Mouse (Mus musculus): ENCODE measurements around the gene Lamtor2. TPM values are rescaled to one million over a fixed set of nuclear protein-coding genes. Genes with fewer than 3 reads are reported as not detected.

The Lamtor2 gene
- polyA plus RNA-seq, 1 experiment from 2014 or later = 107 TPM

GRCm38 (mm10) chr3:88503881-88504746 lies 48.8 kb downstream of the Lamtor2 start:
- Histone ChIP-seq H3K27me3 (ENCODE audit: control insufficient read depth, insufficient read depth, low read length) (peaks cover 4% of the 10 kb centered on the region), H3K9me3 (ENCODE audit: control insufficient read depth, low read length) (no peaks in the 10 kb centered on the region), H3K4me3 (replicated peaks; ENCODE audit: low read length) (no peak overlapping the region), H3K36me3 (replicated peaks; ENCODE audit: control insufficient read depth, insufficient read depth) (no peaks in the 10 kb centered on the region), H3K4me2 (replicated peaks) (no peak overlapping the region), H3K27ac (no peak overlapping the region), H3K4me1 (replicated peaks; ENCODE audit: control insufficient read depth, insufficient read depth, low read length) (peaks cover 14% of the 10 kb centered on the region), H3K9ac (no peak overlapping the region)
- ATAC-seq (ENCODE audit: low FRiP score) (no peak), DNase-seq (ENCODE audit: low spot score) (no peak)
- 56% methylated on average over 8 of the region's 8 CpGs for WGBS

- H3K9ac ChIP-seq = peak overlapping the region; percentile 71; the same call in 1 of the 2 replicates
- no peak for DNase-seq (ENCODE audit: low spot score)
- peaks cover 4% of the 10 kb centered on the region for H3K27me3 ChIP-seq (ENCODE audit: control insufficient read depth, insufficient read depth, low read length)
- peak overlapping the region; percentile 83 for H3K4me2 ChIP-seq (replicated peaks)
- no peaks in the 10 kb centered on the region for H3K9me3 ChIP-seq (ENCODE audit: control insufficient read depth, low read length)
- H3K36me3 ChIP-seq (replicated peaks; ENCODE audit: control insufficient read depth, insufficient read depth) = no peaks in the 10 kb centered on the region
- H3K4me1 ChIP-seq (replicated peaks; ENCODE audit: control insufficient read depth, insufficient read depth, low read length) = peaks cover 14% of the 10 kb centered on the region
- H3K27ac ChIP-seq = no peak overlapping the region
- peak overlapping the region; percentile 57 for H3K4me3 ChIP-seq (replicated peaks; ENCODE audit: low read length)
- peak; percentile 12; the same call in 1 of the 2 replicates for ATAC-seq (ENCODE audit: low FRiP score)
- WGBS = 8% methylated on average over 4 of the region's 4 CpGs
Measured at GRCm38 (mm10) chr3:88503505-88503863, 49.4 kb downstream of the Lamtor2 start.

GRCm38 (mm10) chr3:88502641-88503504 lies 50.0 kb downstream of the Lamtor2 start:
- H3K4me1 ChIP-seq (replicated peaks; ENCODE audit: control insufficient read depth, insufficient read depth, low read length) = peaks cover 14% of the 10 kb centered on the region
- H3K4me3 ChIP-seq (replicated peaks; ENCODE audit: low read length) = peak overlapping the region; percentile 57
- no peaks in the 10 kb centered on the region for H3K9me3 ChIP-seq (ENCODE audit: control insufficient read depth, low read length)
- H3K4me2 ChIP-seq (replicated peaks) = peak overlapping the region; percentile 83
- ATAC-seq (ENCODE audit: low FRiP score) (peak; percentile 90), DNase-seq (ENCODE audit: low spot score) (peak; percentile 76)
- H3K27ac ChIP-seq = peak overlapping the region; percentile 52
- H3K36me3 ChIP-seq (replicated peaks; ENCODE audit: control insufficient read depth, insufficient read depth) = no peaks in the 10 kb centered on the region
- peaks cover 4% of the 10 kb centered on the region for H3K27me3 ChIP-seq (ENCODE audit: control insufficient read depth, insufficient read depth, low read length)
- whole genome bisulfite sequencing = under 1% methylated on average over 55 of the region's 55 CpGs
- peak overlapping the region; percentile 71 for H3K9ac ChIP-seq

- no peaks in the 10 kb centered on the region for H3K9me3 ChIP-seq (ENCODE audit: control insufficient read depth, low read length)
- 18% methylated on average over 11 of the region's 11 CpGs for WGBS
- H3K4me2 ChIP-seq (replicated peaks) = peak overlapping the region; percentile 83
- peaks cover 14% of the 10 kb centered on the region for H3K4me1 ChIP-seq (replicated peaks; ENCODE audit: control insufficient read depth, insufficient read depth, low read length)
- ATAC-seq (ENCODE audit: low FRiP score) = no peak; the same call in 1 of the 2 replicates
- no peak for DNase-seq (ENCODE audit: low spot score)
- no peak overlapping the region for H3K27ac ChIP-seq
- peak overlapping the region; percentile 71 for H3K9ac ChIP-seq
- H3K4me3 ChIP-seq (replicated peaks; ENCODE audit: low read length) = peak overlapping the region; percentile 57
- no peaks in the 10 kb centered on the region for H3K36me3 ChIP-seq (replicated peaks; ENCODE audit: control insufficient read depth, insufficient read depth)
- H3K27me3 ChIP-seq (ENCODE audit: control insufficient read depth, insufficient read depth, low read length) = peaks cover 4% of the 10 kb centered on the region
Measured at GRCm38 (mm10) chr3:88502031-88502571, 50.8 kb downstream of the Lamtor2 start.

- DNase-seq (ENCODE audit: low spot score) (no peak), ATAC-seq (ENCODE audit: low FRiP score) (no peak)
- peak overlapping the region; percentile 83 for H3K4me2 ChIP-seq (replicated peaks)
- H3K27ac ChIP-seq = no peak overlapping the region
- H3K4me3 ChIP-seq (replicated peaks; ENCODE audit: low read length) = peak overlapping the region; percentile 57
- no peaks in the 10 kb centered on the region for H3K36me3 ChIP-seq (replicated peaks; ENCODE audit: control insufficient read depth, insufficient read depth)
- no peaks in the 10 kb centered on the region for H3K9me3 ChIP-seq (ENCODE audit: control insufficient read depth, low read length)
- peaks cover 14% of the 10 kb centered on the region for H3K4me1 ChIP-seq (replicated peaks; ENCODE audit: control insufficient read depth, insufficient read depth, low read length)
- H3K27me3 ChIP-seq (ENCODE audit: control insufficient read depth, insufficient read depth, low read length) = peaks cover 4% of the 10 kb centered on the region
- H3K9ac ChIP-seq = peak overlapping the region; percentile 71
- WGBS = 60% methylated on average over 6 of the region's 6 CpGs
Measured at GRCm38 (mm10) chr3:88501366-88502030, 51.4 kb downstream of the Lamtor2 start.

GRCm38 (mm10) chr3:88500655-88501365 lies 52.1 kb downstream of the Lamtor2 start:
- Histone ChIP-seq H3K4me2 (replicated peaks) (peak overlapping the region; percentile 83; the same call in 1 of the 2 replicates), H3K4me3 (replicated peaks; ENCODE audit: low read length) (no peak overlapping the region), H3K36me3 (replicated peaks; ENCODE audit: control insufficient read depth, insufficient read depth) (no peaks in the 10 kb centered on the region), H3K9ac (no peak overlapping the region), H3K27me3 (ENCODE audit: control insufficient read depth, insufficient read depth, low read length) (peaks cover 4% of the 10 kb centered on the region), H3K4me1 (replicated peaks; ENCODE audit: control insufficient read depth, insufficient read depth, low read length) (peaks cover 14% of the 10 kb centered on the region), H3K9me3 (ENCODE audit: control insufficient read depth, low read length) (no peaks in the 10 kb centered on the region), H3K27ac (no peak overlapping the region)
- DNase-seq (ENCODE audit: low spot score) (no peak), ATAC-seq (ENCODE audit: low FRiP score) (no peak)
- 46% methylated on average over 4 of the region's 4 CpGs for WGBS

- H3K9me3 ChIP-seq (ENCODE audit: control insufficient read depth, low read length) = no peaks in the 10 kb centered on the region
- no peak overlapping the region for H3K9ac ChIP-seq
- H3K4me3 ChIP-seq (replicated peaks; ENCODE audit: low read length) = no peak overlapping the region
- H3K4me2 ChIP-seq (replicated peaks) = no peak overlapping the region
- H3K4me1 ChIP-seq (replicated peaks; ENCODE audit: control insufficient read depth, insufficient read depth, low read length) = peaks cover 16% of the 10 kb centered on the region
- H3K36me3 ChIP-seq (replicated peaks; ENCODE audit: control insufficient read depth, insufficient read depth) = no peaks in the 10 kb centered on the region
- DNase-seq (ENCODE audit: low spot score) = no peak
- H3K27ac ChIP-seq = no peak overlapping the region
- ATAC-seq (ENCODE audit: low FRiP score) = no peak
- peaks cover 4% of the 10 kb centered on the region for H3K27me3 ChIP-seq (ENCODE audit: control insufficient read depth, insufficient read depth, low read length)
- WGBS = 84% methylated on average over 7 of the region's 7 CpGs
Measured at GRCm38 (mm10) chr3:88500087-88500486, 52.8 kb downstream of the Lamtor2 start.

Measured in hindbrain, embryonic 14.5 days (tissue).